Mouse (Mus musculus) forebrain, embryonic 12.5 days (tissue): ENCODE results near the gene Itsn1. TPM values are rescaled to one million over a fixed set of nuclear protein-coding genes. Genes with fewer than 3 reads are reported as not detected.
A peak's percentile ranks its signal among the peaks of the same experiment; 100 is the strongest.

Experiments used
- ATAC-seq: fragments of 200-750 bp; cut with Nextera tagmentation; 2 replicates; pipeline ENCODE4 v1.8.0; 2017; ENCODE audit warnings: moderate TSS enrichment; ENCODE audit not compliant: low FRiP score
- H3K27ac ChIP-seq: fragments of 300-500 bp; sonication (generic); 2 replicates; pipeline ENCODE4 v1.5.1; 2016; ENCODE audit warnings: mild to moderate bottlenecking
- H3K27me3 ChIP-seq: fragments of 300-500 bp; sonication (generic); 2 replicates; pipeline ENCODE4 v1.6.1; 2016; ENCODE audit warnings: mild to moderate bottlenecking
- H3K36me3 ChIP-seq: fragments of 300-500 bp; sonication (generic); replicated peaks from 2 replicates; pipeline ENCODE4 v1.6.1; 2016; ENCODE audit warnings: mild to moderate bottlenecking
- H3K4me1 ChIP-seq: fragments of 300-500 bp; sonication (generic); 2 replicates; pipeline ENCODE4 v1.6.1; 2016
- H3K4me2 ChIP-seq: fragments of 300-500 bp; sonication (generic); 2 replicates; pipeline ENCODE4 v1.6.1; 2016; ENCODE audit warnings: mild to moderate bottlenecking, moderate library complexity
- H3K4me3 ChIP-seq: fragments of 300-500 bp; sonication (generic); replicated peaks from 2 replicates; pipeline ENCODE4 v1.5.1; 2016; ENCODE audit warnings: mild to moderate bottlenecking
- H3K9ac ChIP-seq: fragments of 300-500 bp; sonication (generic); 2 replicates; pipeline ENCODE4 v1.6.1; 2016; ENCODE audit warnings: mild to moderate bottlenecking
- H3K9me3 ChIP-seq: fragments of 300-500 bp; sonication (generic); 2 replicates; pipeline ENCODE4 v1.6.1; 2016
- WGBS: fragments of 180-500 bp; shearing (Covaris S2); methylation state at CpG from one replicate; pipeline ENCODE4 v1.1.7; 2016; 5-methylcytosine and 5-hydroxymethylcytosine counted together
- polyA plus RNA-seq: library from polyadenylated mRNA; unstranded; fragments of >200 nt; fragmentation: Nextera tagmentation; extraction: Ambion mirVana; gene quantifications from 2 replicates; pipeline ENCODE4 v1.2.1, GENCODE M21; 2016

Itsn1 gene
- polyA plus RNA-seq, 1 experiment from 2014 or later, result 65.4 TPM

GRCm38 (mm10) chr16:91704603-91705340 lies 24.3 kb upstream of the Itsn1 start:
- Histone ChIP-seq H3K4me2 (no peak overlapping the region), H3K4me1 (no peaks in the 10 kb centered on the region), H3K27me3 (no peaks in the 10 kb centered on the region), H3K36me3 (peaks cover 60% of the 10 kb centered on the region), H3K9ac (no peak overlapping the region), H3K9me3 (no peaks in the 10 kb centered on the region), H3K27ac (no peak overlapping the region), H3K4me3 (no peak overlapping the region)
- WGBS, result 84% methylated on average over 14 of the region's 14 CpGs
- ATAC-seq, result no peak

DNA sequence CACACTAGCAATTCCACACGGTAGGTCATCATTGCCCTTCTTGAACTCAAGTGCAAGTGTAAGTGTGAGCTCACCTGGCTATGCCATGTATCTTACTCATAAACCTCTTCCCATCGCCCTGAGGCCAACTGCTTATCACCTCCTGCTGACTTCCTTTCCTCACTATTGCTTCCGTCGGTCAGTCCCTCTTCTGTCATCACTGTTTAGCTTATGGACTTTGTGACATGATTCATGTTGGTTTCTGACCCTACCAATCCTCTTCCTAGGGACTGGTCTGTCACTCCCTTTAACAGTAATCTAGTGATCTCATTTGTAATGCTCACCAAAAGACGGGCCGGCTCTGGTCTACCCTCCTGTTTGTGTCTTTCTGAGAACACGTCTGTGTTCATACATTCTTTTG lies 18.8 kb upstream of the Itsn1 start:
- ATAC-seq, result no peak
- WGBS, result 93% methylated on average over 7 of the region's 7 CpGs
- H3K4me1 ChIP-seq, result no peaks in the 10 kb centered on the region

GRCm38 (mm10) chr16:91716927-91717349 lies 12.1 kb upstream of the Itsn1 start:
- Histone ChIP-seq H3K9ac (no peak overlapping the region), H3K4me1 (no peaks in the 10 kb centered on the region), H3K9me3 (no peaks in the 10 kb centered on the region), H3K27ac (no peak overlapping the region), H3K36me3 (peaks cover 52% of the 10 kb centered on the region), H3K27me3 (no peaks in the 10 kb centered on the region), H3K4me2 (no peak overlapping the region), H3K4me3 (no peak overlapping the region)
- 90% methylated on average over 11 of the region's 11 CpGs for WGBS
- no peak for ATAC-seq

More for the DNA sequence above, 18.8 kb upstream of the Itsn1 start:
- H3K4me3 ChIP-seq, result no peak overlapping the region
- no peaks in the 10 kb centered on the region for H3K9me3 ChIP-seq
- H3K27ac ChIP-seq, result no peak overlapping the region
- H3K36me3 ChIP-seq, result peaks cover 70% of the 10 kb centered on the region
- no peaks in the 10 kb centered on the region for H3K27me3 ChIP-seq
- no peak overlapping the region for H3K4me2 ChIP-seq
- H3K9ac ChIP-seq, result no peak overlapping the region

GRCm38 (mm10) chr16:91717399-91717798 lies 11.7 kb upstream of the Itsn1 start:
- peaks cover 48% of the 10 kb centered on the region for H3K36me3 ChIP-seq
- H3K27me3 ChIP-seq, result no peaks in the 10 kb centered on the region
- H3K9me3 ChIP-seq, result no peaks in the 10 kb centered on the region
- no peak overlapping the region for H3K4me2 ChIP-seq
- H3K27ac ChIP-seq, result peak overlapping the region; percentile 26; the same call in 1 of the 2 replicates
- H3K9ac ChIP-seq, result no peak overlapping the region
- H3K4me3 ChIP-seq, result no peak overlapping the region
- WGBS, result 89% methylated on average over 4 of the region's 4 CpGs
- peaks cover under 1% of the 10 kb centered on the region; the same call in 1 of the 2 replicates for H3K4me1 ChIP-seq
- no peak for ATAC-seq

- 45% methylated on average over 3 of the region's 3 CpGs for WGBS
- Histone ChIP-seq H3K9me3 (no peaks in the 10 kb centered on the region), H3K36me3 (peaks cover 19% of the 10 kb centered on the region; the same call in 1 of the 2 replicates), H3K4me3 (no peak overlapping the region), H3K4me1 (peaks cover 16% of the 10 kb centered on the region), H3K4me2 (no peak overlapping the region), H3K9ac (no peak overlapping the region), H3K27ac (no peak overlapping the region), H3K27me3 (no peaks in the 10 kb centered on the region)
- ATAC-seq, result no peak
Measured at GRCm38 (mm10) chr16:91724247-91724646, 4.8 kb upstream of the Itsn1 start.

GRCm38 (mm10) chr16:91727433-91727832 lies 1.6 kb upstream of the Itsn1 start:
- Histone ChIP-seq H3K36me3 (0 out of 2 replicates have a peak, but pooled peaks cover 4% of the 10 kb centered on the region), H3K9me3 (no peaks in the 10 kb centered on the region), H3K4me3 (peak overlapping the region; percentile 96), H3K27ac (no peak overlapping the region), H3K4me1 (peaks cover 29% of the 10 kb centered on the region), H3K4me2 (peak overlapping the region; percentile 67), H3K27me3 (no peaks in the 10 kb centered on the region), H3K9ac (peak overlapping the region; percentile 60; the same call in 1 of the 2 replicates)
- 94% methylated on average over 15 of the region's 15 CpGs for WGBS
- no peak for ATAC-seq

GRCm38 (mm10) chr16:91728123-91729065 lies 687 bp upstream of the Itsn1 start, which contains the start of gene Cryzl1:
Gene Cryzl1 (minus strand): TSS chr16:91728975.
- H3K4me2 ChIP-seq, result peak within 1 kb of the TSS; percentile 68
- H3K27ac ChIP-seq, result peak within 1 kb of the TSS; percentile 95
- H3K4me3 ChIP-seq, result peak within 1 kb of the TSS; percentile 96
- peaks cover 31% of the 10 kb centered on the region for H3K4me1 ChIP-seq
- 2% methylated on average over 46 of the region's 46 CpGs for WGBS
- no peaks in the 10 kb centered on the region for H3K27me3 ChIP-seq
- peak; percentile 95 for ATAC-seq
- no peaks in the 10 kb centered on the region for H3K9me3 ChIP-seq
- 0 out of 2 replicates have a peak, but pooled peaks cover 4% of the 10 kb centered on the region for H3K36me3 ChIP-seq
- H3K9ac ChIP-seq, result peak within 1 kb of the TSS; percentile 98

DNA sequence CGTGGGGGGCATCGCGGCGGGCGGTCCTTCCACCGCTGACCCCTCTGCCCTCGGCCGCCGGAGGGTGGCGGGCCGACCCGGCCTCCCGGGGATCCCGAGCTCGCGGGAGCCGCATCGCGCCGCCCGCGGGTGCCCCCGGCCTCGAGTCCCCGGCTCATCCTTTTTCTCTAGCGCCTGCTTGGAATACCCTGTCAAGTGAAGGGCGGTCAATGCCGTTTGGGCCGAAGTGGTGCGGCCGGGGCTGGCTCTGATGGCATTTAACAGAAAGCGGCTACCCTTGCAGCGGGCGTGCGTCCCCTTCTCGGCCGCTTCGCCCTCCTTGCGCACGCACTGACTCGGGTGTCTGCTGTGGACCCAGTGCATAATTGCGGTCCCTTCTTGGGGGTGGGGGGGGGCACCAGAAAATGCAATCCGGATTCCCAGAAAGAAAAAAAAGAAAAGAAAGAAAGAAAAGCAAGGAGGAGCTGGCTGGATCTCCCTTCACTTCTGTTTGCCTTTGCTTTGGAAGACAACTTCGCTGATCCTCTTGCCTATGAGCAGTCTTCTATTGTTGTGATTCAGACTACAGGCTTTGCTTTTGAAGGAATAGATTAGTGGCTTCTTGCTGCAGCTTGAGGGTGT lies 850 bp downstream of the Itsn1 start:
- peaks cover 41% of the 10 kb centered on the region for H3K4me1 ChIP-seq
- H3K27ac ChIP-seq, result peak overlapping the region; percentile 95
- no peaks in the 10 kb centered on the region for H3K9me3 ChIP-seq
- peak overlapping the region; percentile 96 for H3K4me3 ChIP-seq
- peak overlapping the region; percentile 68 for H3K4me2 ChIP-seq
- no peaks in the 10 kb centered on the region for H3K27me3 ChIP-seq
- WGBS, result 0% methylated on average over 44 of the region's 44 CpGs
- ATAC-seq, result no peak
- H3K36me3 ChIP-seq, result no peaks in the 10 kb centered on the region
- H3K9ac ChIP-seq, result peak overlapping the region; percentile 98

DNA sequence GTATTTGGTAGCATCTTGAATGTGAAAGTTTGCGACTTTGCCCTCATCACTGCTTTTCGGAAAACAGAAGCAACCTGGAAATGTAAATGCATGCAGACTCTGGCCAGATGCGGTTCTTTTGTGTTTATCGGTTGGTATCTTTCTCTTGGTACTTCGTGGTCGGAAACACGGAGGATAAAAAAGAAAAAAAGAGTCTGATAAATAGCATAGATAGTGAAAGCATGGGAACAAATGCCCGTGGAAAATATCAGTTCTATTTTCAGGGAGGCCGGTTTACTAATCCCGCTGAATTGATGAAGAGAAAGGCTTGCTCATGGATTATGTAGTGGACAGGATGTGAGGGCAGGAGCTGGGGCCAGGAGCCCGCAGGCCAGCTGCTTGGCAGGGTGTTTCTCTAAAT lies 1.4 kb downstream of the Itsn1 start:
- Histone ChIP-seq H3K27me3 (no peaks in the 10 kb centered on the region), H3K36me3 (no peaks in the 10 kb centered on the region), H3K4me2 (peak overlapping the region; percentile 68), H3K9ac (peak overlapping the region; percentile 98), H3K4me3 (peak overlapping the region; percentile 96), H3K4me1 (peaks cover 46% of the 10 kb centered on the region), H3K9me3 (no peaks in the 10 kb centered on the region), H3K27ac (peak overlapping the region; percentile 95)
- ATAC-seq, result no peak
- under 1% methylated on average over 11 of the region's 11 CpGs for WGBS

DNA sequence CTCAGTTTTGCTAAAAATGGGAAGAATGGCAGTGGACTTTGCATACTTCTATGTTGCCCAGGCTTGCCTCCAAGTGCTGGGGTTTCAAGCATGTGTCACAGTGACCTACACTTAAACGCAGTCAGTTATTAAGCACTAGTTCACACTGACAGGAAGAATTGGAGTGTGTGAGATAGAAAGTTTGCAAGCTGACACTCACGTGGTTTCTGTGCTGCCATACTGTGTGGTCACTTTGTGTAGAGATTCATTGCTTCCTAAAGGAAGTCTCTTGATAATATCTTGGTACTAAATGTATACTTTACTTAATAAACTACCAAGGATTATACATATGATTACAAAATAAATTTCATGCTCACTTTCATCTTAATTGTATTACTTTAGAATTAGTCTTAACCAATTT lies 3.7 kb downstream of the Itsn1 start:
- no peak overlapping the region for H3K9ac ChIP-seq
- H3K27me3 ChIP-seq, result no peaks in the 10 kb centered on the region
- 79% methylated on average over 2 of the region's 2 CpGs for WGBS
- no peaks in the 10 kb centered on the region for H3K9me3 ChIP-seq
- H3K27ac ChIP-seq, result no peak overlapping the region
- H3K36me3 ChIP-seq, result no peaks in the 10 kb centered on the region
- ATAC-seq, result no peak
- H3K4me3 ChIP-seq, result no peak overlapping the region
- no peak overlapping the region for H3K4me2 ChIP-seq
- H3K4me1 ChIP-seq, result peaks cover 55% of the 10 kb centered on the region

- no peak for ATAC-seq
- no peaks in the 10 kb centered on the region for H3K27me3 ChIP-seq
- no peaks in the 10 kb centered on the region for H3K36me3 ChIP-seq
- no peaks in the 10 kb centered on the region for H3K9me3 ChIP-seq
- no peak overlapping the region for H3K27ac ChIP-seq
- no peak overlapping the region for H3K4me2 ChIP-seq
- H3K4me1 ChIP-seq, result peaks cover 52% of the 10 kb centered on the region
- 75% methylated on average over 5 of the region's 5 CpGs for WGBS
- H3K9ac ChIP-seq, result no peak overlapping the region
- H3K4me3 ChIP-seq, result no peak overlapping the region
Measured at GRCm38 (mm10) chr16:91734771-91735170, 5.7 kb downstream of the Itsn1 start.
